Mouse (Mus musculus): ENCODE results near the gene Terf2.
"Not testable (repeated sequence)": the region's sequence is repeated elsewhere in the genome, so short reads cannot be mapped to it uniquely, and the experiment has no call there.

Terf2 gene

DNA sequence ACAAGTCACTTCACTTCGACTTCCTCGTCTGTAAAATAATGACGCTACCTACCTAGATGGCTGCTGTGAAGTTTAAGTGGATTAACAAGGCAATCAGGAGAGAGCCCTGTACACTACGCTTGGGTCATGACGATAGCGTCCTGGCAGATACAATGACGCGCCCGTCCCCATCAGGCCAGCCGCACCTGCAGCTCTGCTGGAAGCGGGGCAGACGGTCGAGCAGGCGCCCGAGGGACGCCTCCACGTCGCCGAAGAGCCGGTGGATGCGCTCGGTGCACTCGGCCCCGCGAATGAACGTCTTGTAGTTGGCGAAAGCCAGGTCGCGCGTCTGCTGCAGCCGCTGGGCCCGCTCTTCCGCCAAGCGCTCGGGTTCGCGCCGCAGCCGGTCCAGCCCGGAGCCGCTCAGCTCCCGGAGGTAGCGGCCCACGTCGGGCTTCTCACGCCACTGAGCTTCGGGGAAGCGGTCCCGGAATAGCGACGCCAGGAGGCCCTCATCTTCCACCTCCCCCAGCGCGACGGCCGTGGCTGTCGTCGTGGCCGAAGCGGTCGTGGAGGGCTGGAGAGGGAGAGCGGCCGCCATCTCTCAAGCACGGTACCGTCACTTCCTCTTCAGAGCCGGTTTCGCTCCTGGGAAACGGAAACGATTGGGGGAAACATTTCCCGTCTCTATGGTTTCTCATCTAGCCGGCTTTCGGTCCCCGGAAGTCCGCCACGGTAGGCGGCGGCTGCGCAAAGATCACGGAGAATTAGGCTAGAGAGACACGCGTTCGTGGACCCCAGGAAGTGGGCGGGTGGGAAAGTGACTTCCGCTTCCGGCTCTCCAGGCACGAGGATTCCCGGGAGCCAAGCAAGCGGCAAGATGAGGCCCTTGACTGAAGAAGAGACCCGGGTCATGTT is 40.0 kb downstream of the Terf2 start, which contains the start of the genes Cog8 and Nip7:
Gene Cog8, minus strand, starts transcription at position 614 of the 897 bp plus-strand sequence.
Gene Nip7, plus strand, starts transcription at position 802 of the 897 bp plus-strand sequence.
- DNase-seq = peak; percentile 98

DNA sequence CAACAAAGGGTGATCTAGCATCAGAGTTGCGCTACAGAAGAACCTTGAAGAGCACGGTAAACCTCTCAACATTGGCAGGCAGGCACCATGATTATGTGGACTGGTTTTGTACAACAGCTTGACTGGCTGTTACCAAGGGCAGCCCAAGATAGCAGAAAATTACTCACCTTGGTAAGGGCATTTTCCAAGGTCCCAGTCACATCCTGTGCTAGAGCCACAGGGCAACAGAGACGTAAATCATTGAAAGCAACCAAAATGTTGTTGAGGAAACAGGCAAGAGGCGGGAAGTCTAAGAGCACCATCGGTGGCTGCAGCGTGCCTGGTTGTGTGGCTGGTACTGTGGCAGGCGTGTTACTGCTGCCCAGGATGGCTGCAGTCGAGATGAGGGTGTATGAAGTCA is 44.3 kb downstream of the Terf2 start:
- no peak for DNase-seq

DNA sequence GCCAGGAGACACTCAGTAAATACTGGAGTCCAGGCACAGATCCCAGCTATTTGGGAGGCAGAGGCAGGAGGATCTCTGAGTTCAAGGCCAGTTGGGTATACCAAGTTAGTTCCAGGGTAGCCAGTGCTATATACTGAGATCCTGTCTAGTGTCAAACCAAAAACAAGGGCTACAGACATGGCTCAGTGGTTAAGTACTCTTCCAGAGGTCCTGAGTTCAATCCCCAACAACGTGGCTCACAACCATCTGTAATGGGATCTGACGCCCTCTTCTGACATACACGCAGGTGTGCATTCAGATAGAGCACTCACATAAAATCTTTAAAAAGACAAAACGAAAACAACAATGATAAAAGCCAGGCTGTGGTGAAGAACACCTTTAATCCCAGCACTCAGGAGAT is 46.9 kb downstream of the Terf2 start:
- DNase-seq = no peak

DNA sequence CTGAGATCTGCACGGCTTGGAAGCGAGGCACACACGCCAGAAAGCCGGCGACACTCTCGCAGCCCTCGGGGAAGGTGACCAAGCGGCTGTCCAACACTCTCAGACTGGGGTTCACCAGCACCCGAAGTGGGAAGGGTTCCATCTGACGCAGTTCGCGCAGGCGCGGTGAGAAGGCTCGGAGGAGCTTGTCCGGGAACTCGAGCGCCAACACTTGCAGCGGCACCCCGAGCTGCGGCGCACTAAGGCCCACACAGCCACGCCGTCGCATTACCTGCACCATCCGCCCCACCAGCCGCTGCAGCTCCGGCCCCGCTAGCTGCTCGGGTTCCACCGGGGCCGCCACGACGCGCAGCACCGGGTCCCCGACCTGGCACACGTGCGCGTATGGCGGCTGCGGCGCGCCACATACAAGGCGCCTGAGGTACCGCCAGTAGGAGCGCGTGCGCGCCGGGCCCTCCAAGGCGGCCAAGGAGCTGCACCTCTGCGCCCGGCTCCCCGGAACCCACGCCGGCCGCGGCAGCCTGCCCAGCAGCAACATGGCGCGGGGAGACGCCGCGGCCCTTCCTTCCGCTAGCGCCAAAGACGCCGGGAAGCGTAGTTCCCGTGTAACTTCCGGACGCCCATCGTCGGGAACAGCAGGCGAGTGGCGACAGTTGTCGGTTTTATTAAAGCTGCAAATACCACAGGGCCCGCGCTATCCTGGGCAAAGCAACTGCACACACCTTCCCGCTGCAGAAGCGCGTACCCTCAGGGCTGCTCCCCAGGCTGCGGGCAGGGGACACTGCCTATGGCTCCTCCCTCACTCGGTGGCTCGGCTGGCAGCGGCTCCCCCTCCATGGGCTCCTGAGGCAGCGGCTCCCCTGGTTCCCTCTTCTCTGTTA is 48.0 kb downstream of the Terf2 start, which contains the start of gene Pdf:
Gene Pdf, minus strand, starts transcription at position 554 of the 881 bp plus-strand sequence.
- peak; percentile 87 for DNase-seq

DNA sequence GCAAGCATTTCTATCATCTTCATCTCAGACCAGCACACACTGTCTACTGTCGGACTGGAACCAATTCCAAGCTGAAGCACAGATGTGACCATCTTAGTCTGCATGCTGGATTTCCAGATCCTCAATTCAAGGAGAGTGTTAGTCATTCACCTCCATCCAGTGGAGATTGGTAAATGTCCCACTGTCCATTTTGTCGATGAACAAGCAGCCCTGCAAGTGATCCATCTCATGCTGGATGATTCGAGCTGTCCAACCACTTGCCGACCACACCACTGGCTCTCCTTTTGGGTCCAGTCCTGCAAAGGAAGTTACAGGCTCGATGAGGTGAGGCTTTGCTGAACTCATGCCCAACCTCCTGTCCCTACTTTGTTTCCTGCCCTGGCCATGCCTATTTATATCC is 49.4 kb downstream of the Terf2 start:
- DNase-seq = no peak

DNA sequence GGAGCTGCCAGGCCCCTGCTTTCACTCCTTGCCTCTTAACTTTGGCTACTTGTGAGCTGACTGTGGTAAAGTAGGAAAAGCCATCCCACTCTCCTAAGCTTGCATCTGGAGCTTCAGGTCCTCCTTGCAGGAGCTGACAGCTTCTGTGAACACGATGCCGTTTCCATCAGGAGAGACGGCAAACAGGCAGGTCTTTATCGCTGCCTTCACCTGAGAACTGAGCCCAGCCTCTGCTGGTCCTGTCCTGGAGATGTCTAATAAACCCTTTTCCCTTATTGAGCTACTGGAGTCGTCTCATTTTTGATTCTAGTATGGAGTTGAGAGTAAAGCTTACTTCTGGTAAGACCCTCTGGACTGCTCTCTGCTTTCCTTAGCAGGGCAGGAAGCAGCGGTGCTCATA is 50.9 kb downstream of the Terf2 start:
- DNase-seq = no peak

DNA sequence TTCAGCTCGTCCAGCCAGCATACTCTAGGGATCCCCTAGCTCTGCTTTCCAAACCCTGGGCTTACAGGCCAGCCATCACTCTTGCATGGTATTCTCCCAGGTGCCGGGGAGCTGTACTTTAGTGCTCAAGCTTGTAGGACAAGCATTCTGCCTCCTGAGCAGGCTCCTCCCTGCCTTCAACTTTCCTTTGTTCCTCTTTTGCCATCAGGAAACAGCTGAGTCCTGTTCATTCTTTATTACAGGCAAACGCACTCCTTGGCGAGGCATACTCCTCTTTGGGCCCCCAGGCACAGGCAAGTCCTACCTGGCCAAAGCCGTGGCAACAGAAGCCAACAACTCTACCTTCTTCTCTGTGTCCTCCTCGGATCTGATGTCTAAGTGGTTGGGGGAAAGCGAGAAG is 55.7 kb downstream of the Terf2 start:
- no peak for DNase-seq

DNA sequence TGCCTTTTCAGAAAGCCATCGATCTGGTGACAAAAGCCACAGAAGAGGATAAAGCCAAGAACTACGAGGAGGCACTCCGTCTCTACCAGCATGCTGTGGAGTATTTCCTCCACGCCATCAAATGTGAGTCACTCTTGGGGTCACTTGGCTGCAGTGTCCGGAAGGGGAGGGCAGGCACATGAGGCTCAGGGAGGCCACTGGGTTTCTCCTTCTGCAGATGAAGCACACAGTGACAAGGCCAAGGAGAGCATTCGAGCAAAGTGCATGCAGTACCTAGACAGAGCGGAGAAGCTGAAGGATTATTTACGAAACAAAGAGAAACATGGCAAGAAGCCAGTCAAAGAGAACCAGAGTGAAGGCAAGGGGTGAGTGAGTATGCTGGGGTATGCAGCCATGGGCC is 59.7 kb downstream of the Terf2 start:
- no peak for DNase-seq

DNA sequence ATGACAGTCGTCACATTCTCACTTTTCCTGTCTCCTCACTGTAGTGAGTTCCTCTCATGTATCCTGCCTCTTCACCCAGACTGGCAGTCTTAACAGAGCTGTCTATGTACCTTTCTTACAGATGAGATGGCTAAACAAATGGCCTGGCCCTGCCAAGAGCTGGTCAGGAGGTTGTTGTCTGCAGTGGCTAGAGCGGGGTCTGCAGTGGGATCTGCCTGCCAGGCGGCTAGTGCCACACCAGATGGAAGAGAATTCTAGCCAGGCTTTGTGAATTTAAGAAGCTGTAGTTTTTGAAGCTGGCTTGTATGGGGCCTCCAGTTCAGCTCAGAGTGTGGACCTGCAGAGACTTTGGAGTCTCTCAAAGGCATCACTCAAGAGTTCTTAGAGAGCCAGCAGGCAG is 60.7 kb downstream of the Terf2 start:
- DNase-seq = no peak

DNA sequence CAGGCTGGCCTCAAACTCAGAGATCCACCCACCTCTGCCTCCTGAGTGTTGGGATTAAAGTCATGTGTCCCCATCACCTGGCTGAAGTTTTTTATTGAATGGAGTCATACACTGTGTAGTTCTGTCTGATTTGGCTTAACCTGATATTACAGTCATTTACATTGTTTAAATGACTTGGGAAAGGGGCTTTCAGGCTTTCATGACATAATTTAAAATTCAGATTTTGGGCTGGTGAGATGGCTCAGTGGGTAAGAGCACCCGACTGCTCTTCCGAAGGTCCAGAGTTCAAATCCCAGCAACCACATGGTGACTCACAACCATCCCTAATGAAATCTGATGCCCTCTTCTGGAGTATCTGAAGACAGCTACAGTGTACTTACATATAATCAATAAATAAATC is 62.7 kb downstream of the Terf2 start:
- DNase-seq = not testable (repeated sequence)

DNA sequence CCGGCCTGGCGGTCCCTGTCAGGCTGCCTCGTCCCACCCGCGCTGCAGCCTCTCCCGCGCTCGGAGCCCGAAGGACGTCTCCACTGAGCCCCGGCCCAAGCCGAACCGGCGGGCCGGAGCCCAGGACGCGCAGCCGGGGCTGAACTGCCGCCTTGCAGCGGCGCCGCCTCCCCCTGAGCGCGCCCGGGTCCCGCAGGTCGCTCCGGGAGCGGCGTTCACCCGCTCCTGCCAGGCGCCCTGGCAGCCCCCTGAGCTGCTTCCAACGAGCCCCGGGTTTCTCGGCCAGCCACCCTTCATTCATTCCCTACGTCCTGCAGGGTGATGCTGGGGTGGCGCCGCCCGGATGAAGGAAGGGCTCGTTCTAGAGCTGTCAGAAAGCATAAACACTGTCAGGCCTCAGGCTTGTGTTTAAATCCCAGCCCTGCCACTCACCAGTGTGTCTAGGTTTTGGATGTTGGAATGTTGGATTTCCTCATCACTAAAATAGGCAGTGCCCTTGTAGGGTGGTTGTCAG is 64.7 kb downstream of the Terf2 start:
- no peak for DNase-seq

DNA sequence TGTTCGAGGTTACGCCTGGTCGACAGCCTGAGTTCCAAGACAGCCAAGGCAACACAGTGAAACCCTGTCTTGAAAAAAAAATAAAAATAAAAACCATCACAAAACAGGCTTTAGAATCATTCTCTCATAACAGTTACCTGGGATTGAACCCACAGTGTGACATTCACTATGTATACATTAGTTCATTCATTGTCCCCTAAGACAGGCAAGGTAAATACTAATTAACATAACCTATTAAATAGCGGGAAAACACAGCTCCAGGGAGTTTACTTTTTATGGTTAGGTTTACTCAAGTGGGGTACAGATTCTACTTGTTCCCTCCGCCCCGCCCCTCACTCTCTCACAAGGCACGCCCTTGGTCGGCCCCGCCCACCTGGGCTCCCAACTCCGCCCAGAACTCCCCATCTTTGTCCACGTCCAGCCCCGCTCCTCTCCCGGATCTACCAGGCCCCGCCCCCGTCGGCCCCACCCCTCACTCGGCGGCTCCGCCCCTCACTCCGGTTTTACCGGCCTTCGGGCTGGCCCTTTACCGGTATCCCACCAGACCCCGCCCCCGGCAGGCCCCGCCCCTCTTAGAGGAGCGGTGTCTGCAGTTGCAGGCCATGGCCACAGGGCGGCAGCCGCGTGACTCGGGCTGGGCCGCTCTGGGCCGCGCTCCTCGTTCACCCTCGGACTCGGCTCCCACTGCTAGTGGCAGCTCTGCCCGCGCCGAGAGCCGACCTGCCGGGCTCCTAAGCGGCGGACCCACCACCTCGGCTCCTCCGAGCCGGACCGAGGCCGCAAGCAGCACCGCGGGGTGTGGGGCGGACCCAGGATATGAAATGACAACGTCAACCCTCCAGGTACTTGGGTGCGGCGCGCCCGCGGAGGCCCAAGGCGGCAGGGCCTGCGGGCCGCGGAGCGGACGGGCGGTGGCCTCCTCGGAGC is 65.4 kb downstream of the Terf2 start, which contains the start of gene Vps4a:
Gene Vps4a, plus strand, starts transcription at position 573 of the 927 bp plus-strand sequence.
- DNase-seq = peak; percentile 95

DNA sequence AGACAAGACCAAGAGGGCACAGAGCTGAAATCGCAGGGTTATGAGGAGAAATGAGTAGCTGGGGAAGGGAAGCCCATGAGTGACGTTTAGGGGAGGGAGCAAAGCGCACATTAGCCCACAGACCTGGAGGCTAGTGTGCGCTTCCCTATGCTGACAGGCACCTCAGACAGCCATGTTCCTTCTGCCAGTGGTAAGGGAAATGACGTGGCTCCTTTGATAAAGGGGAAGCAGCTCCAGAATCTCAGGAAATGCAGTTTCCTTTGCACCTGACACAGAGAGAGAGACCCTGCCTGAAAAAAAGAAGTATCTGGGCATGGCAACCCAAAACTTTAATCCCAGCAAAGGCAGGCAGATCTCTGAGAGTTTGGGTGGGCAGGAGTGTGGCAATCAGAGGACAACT is 66.3 kb downstream of the Terf2 start:
- no peak for DNase-seq

DNA sequence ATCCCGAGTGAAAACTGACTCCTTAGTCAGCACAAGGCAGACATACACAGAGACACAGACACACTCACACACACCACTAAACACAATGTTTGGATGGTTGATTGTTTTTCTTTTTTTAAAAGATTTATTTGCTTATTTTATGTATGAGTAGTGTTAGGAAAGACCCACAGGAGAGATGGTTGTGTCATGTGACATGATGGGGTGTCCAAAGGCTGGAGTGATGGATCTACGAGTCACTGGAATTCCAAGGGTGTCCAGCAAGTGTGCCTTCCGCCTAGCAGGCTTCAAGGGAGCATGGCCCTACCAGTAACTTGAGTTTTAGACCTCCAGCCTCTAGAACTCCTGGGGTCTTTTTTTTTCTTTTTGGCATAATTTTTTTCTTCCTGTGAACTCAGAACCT is 67.0 kb downstream of the Terf2 start:
- DNase-seq = no peak

DNA sequence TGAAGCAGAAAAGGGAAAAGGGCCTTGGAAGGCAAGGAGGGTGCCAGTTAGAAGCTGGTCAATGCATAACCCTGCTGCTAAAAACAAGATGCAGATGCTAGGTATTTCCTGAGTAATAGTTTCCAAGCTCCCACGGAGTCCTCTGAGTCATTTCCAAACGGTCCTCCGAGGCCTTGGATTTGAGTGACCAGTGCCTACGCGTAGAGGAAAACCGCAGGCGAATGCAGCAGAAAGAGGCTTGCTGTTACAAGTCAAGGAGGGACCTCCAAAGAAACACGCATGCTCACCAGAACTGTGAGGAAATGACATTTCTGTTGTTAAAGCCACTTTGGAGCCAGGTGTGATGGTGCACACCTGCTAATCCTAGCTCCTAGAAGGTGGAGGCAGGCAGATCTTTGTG is 72.9 kb downstream of the Terf2 start:
- no peak for DNase-seq

Data from embryo, embryonic 11 days (tissue).